7 mouse cellular contexts compared by ENCODE assay signal in the genomic region with DNA sequence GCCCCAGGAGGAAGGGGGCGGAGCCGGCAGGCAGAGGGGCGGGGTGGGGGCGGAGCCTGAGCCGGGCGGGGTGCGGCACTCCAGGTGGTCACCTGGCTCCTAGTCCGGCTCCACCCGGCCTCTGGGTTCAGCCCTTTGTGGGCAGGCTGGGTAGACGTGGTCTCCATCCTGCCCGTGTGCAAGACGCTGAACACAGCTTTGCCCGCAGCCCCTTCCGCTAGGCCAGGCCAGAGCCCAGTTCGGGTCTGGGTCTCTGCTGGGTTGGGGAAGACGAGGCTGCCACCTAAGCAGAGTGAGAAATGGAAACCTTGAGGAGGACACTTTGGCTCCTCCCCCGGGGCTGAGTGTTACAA.
DNase-seq lines count a peak whose midpoint lies in the region; ATAC-seq and TF ChIP-seq lines count a peak whose summit lies in the region.

No protein-coding gene starts in this region.

- no peak for DNase-seq in lung, postnatal 4 days
- DNase-seq in limb, embryonic 11.5 days (ENCODE audit: low spot score) = no peak
- no peak for DNase-seq in gastrocnemius, postnatal 36 days
- no peak for DNase-seq in right cerebral cortex, adult 18-20 months

- no peaks in the 10 kb centered on the region for H3K36me3 ChIP-seq in lung, embryonic 15.5 days
- no peaks in the 10 kb centered on the region for H3K36me3 ChIP-seq in limb, embryonic 11.5 days (ENCODE audit: control insufficient read depth, insufficient read depth, low read length)
- H3K36me3 ChIP-seq in small intestine, adult 2 months (ENCODE audit: control insufficient read depth, insufficient read depth, low read length) = no peaks in the 10 kb centered on the region

- no peak overlapping the region; the same call in 1 of the 2 replicates for H3K9ac ChIP-seq in lung, embryonic 15.5 days
- peak overlapping the region; percentile 32; the same call in 1 of the 2 replicates for H3K9ac ChIP-seq in limb, embryonic 11.5 days (ENCODE audit: low read length)

- peak overlapping the region; percentile 48 for H3K27ac ChIP-seq in lung, embryonic 15.5 days
- no peak overlapping the region for H3K27ac ChIP-seq in embryonic fibroblast, embryonic 13.5 days (ENCODE audit: insufficient read depth, low read length)
- H3K27ac ChIP-seq in limb, embryonic 11.5 days (replicated peaks; ENCODE audit: low read depth, low read length) = no peak overlapping the region; the same call in 1 of the 2 replicates
- H3K27ac ChIP-seq in small intestine, adult 2 months (ENCODE audit: insufficient read depth, low read depth, low read length) = no peak overlapping the region

- H3K4me3 ChIP-seq in lung, embryonic 15.5 days = peak overlapping the region; percentile 75
- H3K4me3 ChIP-seq in embryonic fibroblast, embryonic 13.5 days (ENCODE audit: insufficient read depth, low read length) = peak overlapping the region; percentile 31
- H3K4me3 ChIP-seq in limb, embryonic 11.5 days (ENCODE audit: low read depth, low read length) = peak overlapping the region; percentile 66
- H3K4me3 ChIP-seq in small intestine, adult 2 months (ENCODE audit: low read depth, low read length) = peak overlapping the region; percentile 61

- intact Hi-C loops in gastrocnemius, postnatal 36 days (cut with DNase I) = no loop called here

- ATAC-seq in lung, embryonic 15.5 days (ENCODE audit: borderline replicate concordance, extremely low read depth, low FRiP score, low TSS enrichment) = peak; percentile 86
- peak; percentile 80; the same call in 1 of the 2 replicates for ATAC-seq in limb, embryonic 11.5 days (ENCODE audit: insufficient number of reproducible peaks, low FRiP score, low TSS enrichment, low read depth)

- WGBS in lung, embryonic 15.5 days = 3% methylated on average over 17 of the region's 17 CpGs
- WGBS in limb, embryonic 11.5 days = 2% methylated on average over 17 of the region's 17 CpGs
- 3% methylated on average over 17 of the region's 17 CpGs for WGBS in small intestine, adult 2 months

- no peak for TF ChIP-seq POLR2A in embryonic fibroblast, embryonic 13.5 days (IDR thresholded peaks at IDR 0.05; ENCODE audit: low read depth, low read length)
- no peak for TF ChIP-seq POLR2A in small intestine, adult 2 months (IDR thresholded peaks at IDR 0.05; ENCODE audit: low read depth, low read length)

- H3K4me1 ChIP-seq in lung, embryonic 15.5 days = peaks cover 16% of the 10 kb centered on the region
- H3K4me1 ChIP-seq in embryonic fibroblast, embryonic 13.5 days (ENCODE audit: control insufficient read depth, insufficient read depth, low read length) = peaks cover 4% of the 10 kb centered on the region; the same call in 1 of the 2 replicates
- H3K4me1 ChIP-seq in limb, embryonic 11.5 days (ENCODE audit: control insufficient read depth, insufficient read depth, low read length) = no peaks in the 10 kb centered on the region
- peaks cover 7% of the 10 kb centered on the region for H3K4me1 ChIP-seq in small intestine, adult 2 months (ENCODE audit: control insufficient read depth, insufficient read depth, insufficient read length, low read length)

- H3K4me2 ChIP-seq in lung, embryonic 15.5 days = peak overlapping the region; percentile 94
- H3K4me2 ChIP-seq in limb, embryonic 11.5 days (ENCODE audit: low read depth, severe bottlenecking) = peak overlapping the region; percentile 90

- no peak for TF ChIP-seq CTCF in embryonic fibroblast, embryonic 13.5 days (IDR thresholded peaks at IDR 0.05; ENCODE audit: borderline replicate concordance, insufficient read depth, low read length)
- TF ChIP-seq CTCF in small intestine, adult 2 months (IDR thresholded peaks at IDR 0.05; ENCODE audit: extremely low read depth, insufficient read length, insufficient replicate concordance, low read depth, low read length) = no peak

- no peaks in the 10 kb centered on the region for H3K9me3 ChIP-seq in lung, embryonic 15.5 days
- H3K9me3 ChIP-seq in limb, embryonic 11.5 days (ENCODE audit: control insufficient read depth, low read length) = no peaks in the 10 kb centered on the region

- H3K27me3 ChIP-seq in lung, embryonic 15.5 days = no peaks in the 10 kb centered on the region
- H3K27me3 ChIP-seq in limb, embryonic 11.5 days (ENCODE audit: control insufficient read depth, insufficient read depth, low read length) = no peaks in the 10 kb centered on the region
- H3K27me3 ChIP-seq in small intestine, adult 2 months (ENCODE audit: control insufficient read depth, insufficient read depth, low read length) = no peaks in the 10 kb centered on the region
